Mouse (Mus musculus) liver, embryonic 18 days (tissue): ENCODE data around the gene Unc80. TPM values are rescaled to one million over a fixed set of nuclear protein-coding genes. Genes with fewer than 3 reads are reported as not detected.

Experiments
- polyA plus RNA-seq: library from polyadenylated mRNA; depleted of rRNA; stranded (reverse); fragments of >200 nt; gene quantifications from 2 replicates; pipeline ENCODE4 v1.2.3, GENCODE M21; 2012; rRNA removed

Unc80 gene
- polyA plus RNA-seq: 0.01 and 0.03 TPM in 2 replicates

GRCm38 (mm10) chr1:66467821-66468703 lies at the start of gene Unc80:
Gene Unc80 (plus strand): TSS chr1:66468367.

GRCm38 (mm10) chr1:66700693-66701575 lies 232.8 kb downstream of the Unc80 start, which contains the start of gene Rpe:
Gene Rpe (plus strand): TSS chr1:66700831.

Other genes starting within 250 kb of the Unc80 start
- gene Rpe, start 232.5 kb downstream of the Unc80 start, polyA plus RNA-seq: 14.7 and 15.5 TPM in 2 replicates